Mouse (Mus musculus): Measurements from ENCODE around the gene D830030K20Rik. TPM values are rescaled to one million over a fixed set of nuclear protein-coding genes. Genes with fewer than 3 reads are reported as not detected.
"Not testable (repeated sequence)": the region's sequence is repeated elsewhere in the genome, so short reads cannot be mapped to it uniquely, and the experiment has no call there.

Gene D830030K20Rik
- polyA plus RNA-seq (2016; fragmentation: Nextera tagmentation; extraction: Ambion mirVana): 45.8 and 49.8 TPM in 2 replicates

DNA sequence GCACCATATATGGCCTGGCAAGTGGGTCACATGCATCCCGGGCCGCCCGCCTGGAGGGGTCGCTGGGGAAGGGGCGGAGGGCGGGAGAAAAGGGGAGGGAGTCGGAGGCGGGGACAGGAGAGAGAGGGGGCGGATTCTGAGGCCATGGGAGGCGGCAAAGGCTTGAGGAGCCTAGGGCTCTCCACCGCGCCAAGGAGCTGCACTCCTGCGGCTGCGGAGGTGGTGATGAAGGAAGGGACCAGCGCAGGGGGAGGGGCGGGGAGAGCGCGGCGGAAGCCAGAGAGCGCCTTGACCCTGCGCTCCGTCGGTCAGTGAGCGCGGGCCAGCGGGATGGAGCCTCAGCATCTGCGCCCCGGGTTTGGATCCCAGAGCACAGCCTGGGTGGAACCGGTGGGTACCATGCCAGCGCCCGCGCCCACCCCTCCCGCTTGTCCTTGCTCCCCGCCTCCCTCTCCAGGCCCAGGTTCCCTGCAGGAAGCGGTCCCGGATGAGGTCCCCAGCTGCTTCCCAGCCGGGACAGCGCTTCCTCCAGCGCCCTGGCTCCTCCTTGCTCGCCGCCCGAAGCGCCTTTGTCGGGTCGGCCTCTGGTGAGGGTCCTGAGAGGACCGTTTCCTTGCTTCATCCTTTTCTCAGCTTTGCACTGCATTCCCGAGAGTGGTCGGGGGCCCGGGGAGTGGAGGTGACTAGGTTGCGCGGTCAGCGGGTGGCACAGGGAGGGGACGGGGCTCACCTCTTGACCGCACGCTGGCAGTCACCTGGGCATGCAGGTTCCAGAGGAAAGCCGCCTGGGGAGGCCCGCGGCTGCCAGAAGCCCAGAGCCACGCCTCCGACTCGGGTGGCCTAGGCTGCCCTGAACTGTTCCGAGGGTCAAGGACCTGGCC, at the start of gene D830030K20Rik:
Gene D830030K20Rik (plus strand): TSS at position 217 of the 881 bp plus-strand sequence.
- 1% methylated on average over 30 of the region's 62 CpGs for WGBS
- not testable (repeated sequence) for H3K9me3 ChIP-seq; H3K36me3 ChIP-seq; H3K4me1 ChIP-seq; H3K27me3 ChIP-seq (ENCODE audit: insufficient read depth, poor library complexity, severe bottlenecking)
- peak; percentile 73 for DNase-seq (ENCODE audit: low spot score)
- H3K27ac ChIP-seq: 0 out of 2 replicates have a peak within 1 kb of the TSS, but pooled peaks have one; percentile 42
- peak within 1 kb of the TSS; percentile 61 for H3K4me3 ChIP-seq

DNA sequence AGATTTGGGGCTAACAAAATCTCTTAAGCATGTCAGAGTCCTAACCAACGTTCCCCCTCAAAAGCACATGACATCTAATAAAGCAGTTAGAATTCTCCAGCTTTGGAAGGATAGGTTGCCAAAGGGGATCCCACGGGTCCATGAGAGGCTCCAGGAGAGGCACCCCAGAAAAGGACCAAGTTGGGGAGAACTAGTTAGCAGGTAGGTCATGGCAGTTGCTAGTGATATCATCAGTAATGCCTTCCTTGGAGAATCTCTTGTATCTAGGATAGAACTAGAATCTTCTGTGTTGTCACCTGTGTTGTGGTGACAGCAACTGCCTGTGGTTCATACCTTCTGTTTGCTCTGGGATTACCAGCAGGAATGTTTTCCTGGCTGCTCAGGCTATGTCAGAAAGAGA, 20.3 kb upstream of the D830030K20Rik start, which contains the start of gene Gm5795:
Gene Gm5795 (plus strand): TSS at position 301 of the 400 bp plus-strand sequence.
- H3K9me3 ChIP-seq; H3K27me3 ChIP-seq (ENCODE audit: insufficient read depth, poor library complexity, severe bottlenecking); DNase-seq (ENCODE audit: low spot score); H3K27ac ChIP-seq; H3K4me3 ChIP-seq; H3K4me1 ChIP-seq; H3K36me3 ChIP-seq: not testable (repeated sequence)
- no CpG with 5 or more reads among the region's 2 CpGs for WGBS

DNA sequence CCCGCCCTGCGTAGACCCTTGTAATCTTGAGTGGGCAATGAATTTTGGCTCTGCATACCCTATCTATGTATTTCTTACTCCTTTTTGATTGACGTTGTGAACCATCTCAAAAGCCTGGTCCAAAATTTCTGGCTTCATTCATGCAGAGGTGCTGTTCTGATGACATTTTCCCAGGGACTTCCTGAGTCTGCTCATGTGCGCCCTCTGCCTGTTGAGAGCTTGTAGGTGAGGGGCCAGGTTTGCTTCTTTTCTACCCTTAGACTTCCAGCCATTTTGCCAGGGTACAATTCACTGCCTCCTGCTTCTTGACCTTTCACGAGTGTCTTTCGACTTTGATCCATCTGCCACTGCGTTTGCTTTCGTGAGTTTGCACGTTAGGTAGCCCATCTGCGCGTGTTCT, 1.1 kb downstream of the D830030K20Rik start:
- not testable (repeated sequence) for H3K36me3 ChIP-seq; H3K4me3 ChIP-seq; H3K27me3 ChIP-seq (ENCODE audit: insufficient read depth, poor library complexity, severe bottlenecking); H3K4me1 ChIP-seq; H3K9me3 ChIP-seq; H3K27ac ChIP-seq
- peak; percentile 74 for DNase-seq (ENCODE audit: low spot score)
- WGBS: 5% methylated on average over 9 of the region's 11 CpGs

DNA sequence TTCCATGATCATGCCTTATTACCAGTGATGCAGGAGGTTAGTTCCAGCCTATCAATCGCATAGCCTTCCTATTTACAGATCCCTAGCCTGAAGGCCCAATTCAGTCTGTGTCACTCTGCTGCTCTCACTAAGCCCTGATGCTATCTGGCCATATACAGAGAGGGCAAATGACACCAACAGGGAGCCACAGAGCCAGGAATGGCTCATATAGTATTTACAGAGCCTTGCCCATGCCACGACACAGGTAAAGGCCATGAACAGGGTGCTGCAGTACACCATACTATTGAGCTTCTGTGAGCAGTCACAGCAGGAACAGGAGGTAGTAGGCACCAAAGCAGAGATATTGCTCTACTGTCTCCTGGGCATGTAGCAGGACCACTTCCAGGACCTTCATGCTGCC, 54.2 kb downstream of the D830030K20Rik start:
- not testable (repeated sequence) for H3K27ac ChIP-seq; H3K9me3 ChIP-seq; H3K4me1 ChIP-seq; H3K27me3 ChIP-seq (ENCODE audit: insufficient read depth, poor library complexity, severe bottlenecking); DNase-seq (ENCODE audit: low spot score); H3K36me3 ChIP-seq; H3K4me3 ChIP-seq
- WGBS: 83% methylated on average over 2 of the region's 2 CpGs

Other genes with a start within 250 kb of the D830030K20Rik start
- gene Gm2888, start 178.5 kb upstream of the D830030K20Rik start, polyA plus RNA-seq (2016; fragmentation: Nextera tagmentation; extraction: Ambion mirVana): not detected in 2 replicates
- gene Gm2897, start 159.2 kb upstream of the D830030K20Rik start, polyA plus RNA-seq (2016; fragmentation: Nextera tagmentation; extraction: Ambion mirVana): 4.6 and 5.6 TPM in 2 replicates
- not detected in 2 replicates for gene Gm10340, start 74.5 kb upstream of the D830030K20Rik start, polyA plus RNA-seq (2016; fragmentation: Nextera tagmentation; extraction: Ambion mirVana)
- 0.17 and 0.39 TPM in 2 replicates for gene Gm5795, start 20.2 kb upstream of the D830030K20Rik start, polyA plus RNA-seq (2016; fragmentation: Nextera tagmentation; extraction: Ambion mirVana)
- gene Gm2956, start 124.1 kb downstream of the D830030K20Rik start, polyA plus RNA-seq (2016; fragmentation: Nextera tagmentation; extraction: Ambion mirVana): not detected in 2 replicates
- gene Gm10413, start 186.6 kb downstream of the D830030K20Rik start, polyA plus RNA-seq (2016; fragmentation: Nextera tagmentation; extraction: Ambion mirVana): not detected in 2 replicates
- gene Gm10409, start 204.1 kb downstream of the D830030K20Rik start, polyA plus RNA-seq (2016; fragmentation: Nextera tagmentation; extraction: Ambion mirVana): 5.0 and 6.3 TPM in 2 replicates
- 9.5 and 13.3 TPM in 2 replicates for gene Gm3005, start 219.6 kb downstream of the D830030K20Rik start, polyA plus RNA-seq (2016; fragmentation: Nextera tagmentation; extraction: Ambion mirVana)
- not detected in 2 replicates for gene Gm10408, start 240.9 kb downstream of the D830030K20Rik start, polyA plus RNA-seq (2016; fragmentation: Nextera tagmentation; extraction: Ambion mirVana)

Measured in heart, embryonic 10.5 days (tissue).